ENCODE assay signal across 8 mouse cellular contexts in the genomic region with DNA sequence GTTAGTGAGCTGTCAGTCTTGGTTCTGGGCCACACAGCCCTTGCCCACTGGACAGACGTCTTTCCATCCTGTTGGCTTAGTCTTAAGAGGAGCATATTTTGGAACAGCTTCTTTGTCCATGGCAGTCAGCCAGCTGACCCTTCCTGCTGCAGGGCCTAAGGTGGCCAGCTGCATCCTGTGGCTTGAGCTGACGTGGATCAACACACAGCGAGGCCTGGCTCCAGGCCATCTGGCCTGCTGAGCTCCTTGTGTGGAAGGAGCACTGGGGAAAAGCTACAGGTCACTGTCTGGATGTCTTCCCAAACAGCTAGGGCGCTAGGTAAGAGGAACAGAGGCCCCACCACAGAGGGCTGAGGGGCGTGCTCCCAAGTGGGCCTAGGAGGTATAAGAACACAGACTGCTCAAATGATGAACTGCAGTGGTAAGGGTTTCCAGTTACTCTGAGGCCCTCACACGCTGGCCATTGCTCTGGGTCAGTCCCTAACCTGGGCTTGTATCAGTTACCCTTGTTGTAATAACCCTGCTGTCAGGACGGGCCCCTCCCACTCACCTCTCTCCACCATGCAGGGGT.
DNase-seq lines count a peak whose midpoint lies in the region; ATAC-seq and TF ChIP-seq lines count a peak whose summit lies in the region.

No protein-coding gene starts in this region.

- H3K9me3 ChIP-seq in forebrain, embryonic 14.5 days (replicated peaks; ENCODE audit: control insufficient read depth, low read length), result no peaks in the 10 kb centered on the region
- H3K9me3 ChIP-seq in forebrain, embryonic 11.5 days (ENCODE audit: control insufficient read depth, low read length), result no peaks in the 10 kb centered on the region
- no peaks in the 10 kb centered on the region for H3K9me3 ChIP-seq in hindbrain, embryonic 13.5 days
- no peaks in the 10 kb centered on the region for H3K9me3 ChIP-seq in limb, embryonic 14.5 days (ENCODE audit: control insufficient read depth, low read length)

- H3K27me3 ChIP-seq in forebrain, embryonic 14.5 days (replicated peaks; ENCODE audit: control insufficient read depth, insufficient read depth, low read length), result no peaks in the 10 kb centered on the region
- no peaks in the 10 kb centered on the region for H3K27me3 ChIP-seq in forebrain, embryonic 11.5 days (ENCODE audit: control insufficient read depth, insufficient read depth, low read length)
- H3K27me3 ChIP-seq in hindbrain, embryonic 13.5 days, result 0 out of 2 replicates have a peak, but pooled peaks cover 2% of the 10 kb centered on the region
- no peaks in the 10 kb centered on the region for H3K27me3 ChIP-seq in limb, embryonic 14.5 days (ENCODE audit: control insufficient read depth, insufficient read depth, low read length)

- no peak for ATAC-seq in forebrain, embryonic 14.5 days
- no peak for ATAC-seq in forebrain, embryonic 11.5 days (replicated peaks; ENCODE audit: low FRiP score)
- ATAC-seq in hindbrain, embryonic 13.5 days (ENCODE audit: low FRiP score), result peak; percentile 25; the same call in 1 of the 2 replicates
- ATAC-seq in limb, embryonic 14.5 days (ENCODE audit: low FRiP score, low read depth), result peak; percentile 74
- no peak for ATAC-seq in granulocyte monocyte progenitor cell, adult 5-6 weeks (replicated peaks; ENCODE audit: poor library complexity, severe bottlenecking)

- TF ChIP-seq POLR2A in brain, embryonic 14.5 days (IDR thresholded peaks at IDR 0.05; ENCODE audit: borderline replicate concordance, extremely low read depth, insufficient read depth, insufficient read length, poor library complexity, severe bottlenecking), result no peak
- no peak for TF ChIP-seq POLR2A in limb, embryonic 14.5 days (IDR thresholded peaks at IDR 0.05; ENCODE audit: borderline replicate concordance, extremely low read depth, insufficient read depth, insufficient read length)

- DNase-seq in forebrain, embryonic 14.5 days (ENCODE audit: low spot score), result peak; percentile 44
- DNase-seq in forebrain, embryonic 11.5 days (ENCODE audit: low spot score), result no peak
- peak; percentile 61 for DNase-seq in brain, embryonic 14.5 days (ENCODE audit: low read depth)
- DNase-seq in gastrocnemius, postnatal 10 days, result peak; percentile 67
- DNase-seq in limb, embryonic 14.5 days (ENCODE audit: low spot score), result peak; percentile 78
- peak; percentile 52 for DNase-seq in ovary, adult 18-20 months (ENCODE audit: low spot score)

- no peaks in the 10 kb centered on the region; the same call in 1 of the 2 replicates for H3K4me1 ChIP-seq in forebrain, embryonic 14.5 days (ENCODE audit: control insufficient read depth, insufficient read depth, low read length)
- no peaks in the 10 kb centered on the region; the same call in 1 of the 2 replicates for H3K4me1 ChIP-seq in forebrain, embryonic 11.5 days (replicated peaks; ENCODE audit: control insufficient read depth, insufficient read depth, low read length)
- H3K4me1 ChIP-seq in hindbrain, embryonic 13.5 days (replicated peaks), result peaks cover 36% of the 10 kb centered on the region
- H3K4me1 ChIP-seq in limb, embryonic 14.5 days (ENCODE audit: control insufficient read depth, insufficient read depth, low read length), result peaks cover 4% of the 10 kb centered on the region; the same call in 1 of the 2 replicates

- no peak overlapping the region for H3K9ac ChIP-seq in forebrain, embryonic 14.5 days (ENCODE audit: low read length)
- no peak overlapping the region for H3K9ac ChIP-seq in forebrain, embryonic 11.5 days (ENCODE audit: low read length)
- 0 out of 2 replicates have a peak overlapping the region, but pooled peaks have one; percentile 31 for H3K9ac ChIP-seq in hindbrain, embryonic 13.5 days
- peak overlapping the region; percentile 34; the same call in 1 of the 2 replicates for H3K9ac ChIP-seq in limb, embryonic 14.5 days (ENCODE audit: low read depth, low read length, severe bottlenecking)

- peak overlapping the region; percentile 27; the same call in 1 of the 2 replicates for H3K27ac ChIP-seq in forebrain, embryonic 14.5 days (ENCODE audit: low read depth, low read length)
- H3K27ac ChIP-seq in forebrain, embryonic 11.5 days (ENCODE audit: low read depth, low read length), result no peak overlapping the region
- H3K27ac ChIP-seq in hindbrain, embryonic 13.5 days, result peak overlapping the region; percentile 55
- H3K27ac ChIP-seq in limb, embryonic 14.5 days (replicated peaks; ENCODE audit: low read depth, low read length), result no peak overlapping the region

- no peak overlapping the region for H3K4me3 ChIP-seq in forebrain, embryonic 14.5 days (ENCODE audit: low read depth, low read length)
- no peak overlapping the region for H3K4me3 ChIP-seq in forebrain, embryonic 11.5 days (ENCODE audit: low read depth, low read length)
- H3K4me3 ChIP-seq in hindbrain, embryonic 13.5 days, result no peak overlapping the region
- no peak overlapping the region for H3K4me3 ChIP-seq in limb, embryonic 14.5 days (replicated peaks; ENCODE audit: low read length)

- H3K36me3 ChIP-seq in forebrain, embryonic 14.5 days (ENCODE audit: control insufficient read depth, insufficient read depth, low read length), result no peaks in the 10 kb centered on the region
- H3K36me3 ChIP-seq in forebrain, embryonic 11.5 days (ENCODE audit: control insufficient read depth, insufficient read depth, low read length), result no peaks in the 10 kb centered on the region
- H3K36me3 ChIP-seq in hindbrain, embryonic 13.5 days, result no peaks in the 10 kb centered on the region
- H3K36me3 ChIP-seq in limb, embryonic 14.5 days (ENCODE audit: control insufficient read depth, insufficient read depth, low read length), result no peaks in the 10 kb centered on the region

- no peak for TF ChIP-seq CTCF in brain, embryonic 14.5 days (IDR thresholded peaks at IDR 0.05; ENCODE audit: borderline replicate concordance, extremely low read depth, insufficient read depth, insufficient read length)

- 55% methylated on average over 7 of the region's 7 CpGs for WGBS in forebrain, embryonic 14.5 days
- WGBS in forebrain, embryonic 11.5 days, result 67% methylated on average over 7 of the region's 7 CpGs
- WGBS in hindbrain, embryonic 13.5 days, result 44% methylated on average over 7 of the region's 7 CpGs
- 47% methylated on average over 7 of the region's 7 CpGs for WGBS in limb, embryonic 14.5 days

- no peak overlapping the region for H3K4me2 ChIP-seq in forebrain, embryonic 14.5 days (ENCODE audit: low read length)
- H3K4me2 ChIP-seq in forebrain, embryonic 11.5 days (ENCODE audit: low read depth, low read length, severe bottlenecking), result no peak overlapping the region
- H3K4me2 ChIP-seq in hindbrain, embryonic 13.5 days, result no peak overlapping the region
- H3K4me2 ChIP-seq in limb, embryonic 14.5 days (replicated peaks; ENCODE audit: low read depth, low read length, severe bottlenecking), result no peak overlapping the region

Comparison
In these comparisons a context has a peak if more than half of its experiments do, and no peak if none do; other contexts are left out.
1. H3K27ac ChIP-seq: peak in forebrain, embryonic 14.5 days (single experiment) and hindbrain, embryonic 13.5 days (single experiment); none in forebrain, embryonic 11.5 days (single experiment) and limb, embryonic 14.5 days (single experiment).
2. ATAC-seq: peak in hindbrain, embryonic 13.5 days (single experiment) and limb, embryonic 14.5 days (single experiment); none in forebrain, embryonic 14.5 days (single experiment), forebrain, embryonic 11.5 days (single experiment) and granulocyte monocyte progenitor cell, adult 5-6 weeks (single experiment).
3. H3K9ac ChIP-seq: peak in hindbrain, embryonic 13.5 days (single experiment) and limb, embryonic 14.5 days (single experiment); none in forebrain, embryonic 14.5 days (single experiment) and forebrain, embryonic 11.5 days (single experiment).